Mouse (Mus musculus) forebrain, postnatal 0 days (tissue): ENCODE data around the gene Fam3a. TPM values are rescaled to one million over a fixed set of nuclear protein-coding genes. Genes with fewer than 3 reads are reported as not detected.

ENCODE experiments used
- ATAC-seq: fragments of 200-750 bp; cut with Nextera tagmentation; 2 replicates; pipeline ENCODE4 v1.8.0; 2017; ENCODE audit warnings: mild to moderate bottlenecking, moderate library complexity
- DNase-seq: peaks from one replicate; pipeline ENCODE4 v3.0.0-alpha.2; 2015
- H3K27ac ChIP-seq: fragments of 300-500 bp; sonication (generic); 2 replicates; pipeline ENCODE4 v1.5.1; 2014; ENCODE audit warnings: low read depth, mild to moderate bottlenecking, antibody characterized with exemption, low read length, moderate library complexity, mixed read lengths
- H3K27me3 ChIP-seq: fragments of 300-500 bp; sonication (generic); 2 replicates; pipeline ENCODE4 v1.6.1; 2014; ENCODE audit warnings: mild to moderate bottlenecking, low read length, mixed read lengths; ENCODE audit not compliant: insufficient read depth
- H3K36me3 ChIP-seq: fragments of 300-500 bp; sonication (generic); 2 replicates; pipeline ENCODE4 v1.6.1; 2014; ENCODE audit warnings: mild to moderate bottlenecking, moderate library complexity; ENCODE audit not compliant: insufficient read depth
- H3K4me1 ChIP-seq: fragments of 300-500 bp; sonication (generic); 2 replicates; pipeline ENCODE4 v1.6.1; 2014; ENCODE audit warnings: antibody characterized with exemption; ENCODE audit not compliant: insufficient read depth
- H3K4me2 ChIP-seq: fragments of 300-500 bp; sonication (generic); 2 replicates; pipeline ENCODE4 v1.6.1; 2014; ENCODE audit warnings: low read depth, mild to moderate bottlenecking, moderate library complexity
- H3K4me3 ChIP-seq: fragments of 300-500 bp; sonication (generic); 2 replicates; pipeline ENCODE4 v1.5.1; 2014; ENCODE audit warnings: low read depth, low read length, mixed read lengths
- H3K9ac ChIP-seq: fragments of 300-500 bp; sonication (generic); 2 replicates; pipeline ENCODE4 v1.6.1; 2014; ENCODE audit warnings: mild to moderate bottlenecking
- H3K9me3 ChIP-seq: fragments of 300-500 bp; sonication (generic); 2 replicates; pipeline ENCODE4 v1.6.1; 2016; ENCODE audit warnings: low read length
- CTCF ChIP-seq: sonication (generic); IDR thresholded peaks from 2 replicates; pipeline ENCODE4 v1.5.1; 2016; ENCODE audit warnings: antibody characterized with exemption, control low read depth, low read depth
- WGBS: fragments of 180-500 bp; shearing (Covaris S2); extraction: QIAGEN DNeasy Blood & Tissue Kit; methylation state at CpG from one replicate; pipeline ENCODE4 v1.1.7; 2014; 5-methylcytosine and 5-hydroxymethylcytosine counted together
- polyA plus RNA-seq: library from polyadenylated mRNA; unstranded; fragments of >200 nt; fragmentation: Nextera tagmentation; extraction: Ambion mirVana; gene quantifications from 2 replicates; pipeline ENCODE4 v1.2.1, GENCODE M21; 2015
- total RNA-seq: library from RNA; depleted of rRNA; stranded (reverse); fragments of >200 nt; gene quantifications from 2 replicates; pipeline ENCODE4 v1.2.3, GENCODE M21; 2014; rRNA removed

Gene Fam3a
- total RNA-seq (24.5 and 33.6 TPM in 2 replicates), polyA plus RNA-seq (28.9 and 31.6 TPM in 2 replicates)

GRCm38 (mm10) chrX:74392535-74393443 is at the start of gene Fam3a, which contains the start of gene Ikbkg:
Fam3a (minus strand) TSS chrX:74393272.
Ikbkg (plus strand) TSS chrX:74393290.
- H3K27me3 ChIP-seq = no peaks in the 10 kb centered on the region
- H3K9ac ChIP-seq = peak within 1 kb of the TSS; percentile 75
- peak within 1 kb of the TSS; percentile 48 for H3K4me3 ChIP-seq
- H3K27ac ChIP-seq = peak within 1 kb of the TSS; percentile 90
- H3K4me1 ChIP-seq = 0 out of 2 replicates have a peak, but pooled peaks cover 4% of the 10 kb centered on the region
- no peaks in the 10 kb centered on the region for H3K36me3 ChIP-seq
- no peaks in the 10 kb centered on the region for H3K9me3 ChIP-seq
- peak; percentile 100 for ATAC-seq
- peak within 1 kb of the TSS; percentile 57 for H3K4me2 ChIP-seq
- TF ChIP-seq CTCF = peak; percentile 67
- 27% methylated on average over 30 of the region's 30 CpGs for WGBS
- DNase-seq = peak; percentile 84

- Histone ChIP-seq H3K27ac (peak overlapping the region; percentile 82), H3K4me3 (peak overlapping the region; percentile 52), H3K4me1 (no peaks in the 10 kb centered on the region), H3K9ac (peak overlapping the region; percentile 60), H3K36me3 (peaks cover 4% of the 10 kb centered on the region; the same call in 1 of the 2 replicates), H3K4me2 (peak overlapping the region; percentile 53), H3K27me3 (no peaks in the 10 kb centered on the region), H3K9me3 (no peaks in the 10 kb centered on the region)
- 34% methylated on average over 22 of the region's 22 CpGs for WGBS
- ATAC-seq = peak; percentile 78
- peak; percentile 85 for DNase-seq
- no peak for TF ChIP-seq CTCF
Observed at GRCm38 (mm10) chrX:74429290-74429821, 36.3 kb upstream of the Fam3a start.

- Histone ChIP-seq H3K27ac (peak within 1 kb of the TSS; percentile 82), H3K36me3 (no peaks in the 10 kb centered on the region; the same call in 1 of the 2 replicates), H3K4me3 (peak within 1 kb of the TSS; percentile 52), H3K9me3 (no peaks in the 10 kb centered on the region), H3K4me2 (peak within 1 kb of the TSS; percentile 53), H3K9ac (peak within 1 kb of the TSS; percentile 60), H3K27me3 (no peaks in the 10 kb centered on the region), H3K4me1 (no peaks in the 10 kb centered on the region)
- 32% methylated on average over 25 of the region's 25 CpGs for WGBS
- peak; percentile 91 for DNase-seq
- TF ChIP-seq CTCF = peak; percentile 33
- peak; percentile 85 for ATAC-seq
Observed at GRCm38 (mm10) chrX:74428826-74429276, 35.8 kb upstream of the Fam3a start, which contains the start of gene G6pdx. G6pdx (minus strand) TSS chrX:74429194.

- no peak for DNase-seq
- peak overlapping the region; percentile 52 for H3K4me3 ChIP-seq
- WGBS = 34% methylated on average over 35 of the region's 35 CpGs
- no peaks in the 10 kb centered on the region for H3K36me3 ChIP-seq
- H3K4me2 ChIP-seq = peak overlapping the region; percentile 53
- no peaks in the 10 kb centered on the region for H3K9me3 ChIP-seq
- H3K27me3 ChIP-seq = no peaks in the 10 kb centered on the region
- H3K27ac ChIP-seq = peak overlapping the region; percentile 82
- no peak for TF ChIP-seq CTCF
- peak overlapping the region; percentile 60 for H3K9ac ChIP-seq
- no peaks in the 10 kb centered on the region for H3K4me1 ChIP-seq
- ATAC-seq = peak; percentile 26
Observed at GRCm38 (mm10) chrX:74428146-74428825, 35.2 kb upstream of the Fam3a start.

- H3K9me3 ChIP-seq = no peaks in the 10 kb centered on the region
- no peak for TF ChIP-seq CTCF
- no peak overlapping the region for H3K27ac ChIP-seq
- H3K36me3 ChIP-seq = no peaks in the 10 kb centered on the region
- no peak overlapping the region for H3K4me2 ChIP-seq
- no peaks in the 10 kb centered on the region for H3K4me1 ChIP-seq
- 74% methylated on average over 3 of the region's 3 CpGs for WGBS
- H3K27me3 ChIP-seq = no peaks in the 10 kb centered on the region
- no peak overlapping the region for H3K4me3 ChIP-seq
- DNase-seq = no peak
- ATAC-seq = no peak
- no peak overlapping the region for H3K9ac ChIP-seq
Observed at GRCm38 (mm10) chrX:74427116-74427515, 34.0 kb upstream of the Fam3a start.

GRCm38 (mm10) chrX:74426256-74426655 is 33.2 kb upstream of the Fam3a start:
- no peak overlapping the region for H3K4me2 ChIP-seq
- DNase-seq (no peak), ATAC-seq (no peak)
- H3K36me3 ChIP-seq = no peaks in the 10 kb centered on the region
- H3K27me3 ChIP-seq = no peaks in the 10 kb centered on the region
- H3K4me1 ChIP-seq = no peaks in the 10 kb centered on the region
- TF ChIP-seq CTCF = no peak
- 64% methylated on average over 1 of the region's 1 CpGs for WGBS
- no peak overlapping the region for H3K9ac ChIP-seq
- no peaks in the 10 kb centered on the region for H3K9me3 ChIP-seq
- H3K4me3 ChIP-seq = no peak overlapping the region
- no peak overlapping the region for H3K27ac ChIP-seq
